Mouse (Mus musculus): ENCODE measurements around the gene Dohh. TPM values are rescaled to one million over a fixed set of nuclear protein-coding genes. Genes with fewer than 3 reads are reported as not detected.

Gene Dohh
- polyA plus RNA-seq, 1 experiment from 2014 or later, result 69.7 TPM

DNA sequence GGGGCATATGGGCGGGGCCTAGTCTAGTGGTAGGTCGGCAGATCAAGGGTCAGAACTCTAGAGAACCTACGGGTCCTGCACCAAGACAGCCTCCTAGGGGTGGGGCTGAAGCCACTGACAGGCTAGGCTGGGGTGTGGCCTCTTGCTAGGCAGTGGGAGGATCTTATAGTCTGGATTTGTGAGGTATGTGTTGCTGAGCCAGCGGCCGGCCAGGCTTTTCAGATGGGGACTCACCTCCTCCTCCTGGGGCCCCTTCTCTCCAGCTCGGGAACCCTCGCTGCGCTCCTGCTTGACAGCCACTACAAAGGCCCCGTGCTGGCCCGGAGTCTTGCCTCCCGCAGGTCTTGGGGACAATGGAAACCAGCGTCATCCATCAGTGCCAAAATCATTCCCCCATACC is 35.1 kb upstream of the Dohh start:
- H3K9me3 ChIP-seq, result no peaks in the 10 kb centered on the region
- 10% methylated on average over 12 of the region's 12 CpGs for WGBS
- H3K27ac ChIP-seq (replicated peaks), result peak overlapping the region; percentile 88
- peaks cover 34% of the 10 kb centered on the region for H3K36me3 ChIP-seq
- no peak for ATAC-seq (ENCODE audit: extremely low read depth, insufficient number of reproducible peaks, low FRiP score, low TSS enrichment)
- H3K4me1 ChIP-seq, result peaks cover 57% of the 10 kb centered on the region
- peak overlapping the region; percentile 92 for H3K4me2 ChIP-seq
- peaks cover 18% of the 10 kb centered on the region for H3K27me3 ChIP-seq (replicated peaks)
- peak overlapping the region; percentile 86 for H3K4me3 ChIP-seq
- peak overlapping the region; percentile 97 for H3K9ac ChIP-seq

GRCm38 (mm10) chr10:81349961-81350350 is 34.3 kb upstream of the Dohh start:
- 2% methylated on average over 29 of the region's 29 CpGs for WGBS
- Histone ChIP-seq H3K4me1 (peaks cover 51% of the 10 kb centered on the region), H3K27me3 (replicated peaks) (peaks cover 11% of the 10 kb centered on the region), H3K27ac (replicated peaks) (peak overlapping the region; percentile 88), H3K4me2 (peak overlapping the region; percentile 92), H3K4me3 (peak overlapping the region; percentile 86), H3K9ac (peak overlapping the region; percentile 97), H3K36me3 (peaks cover 34% of the 10 kb centered on the region), H3K9me3 (no peaks in the 10 kb centered on the region)
- ATAC-seq (ENCODE audit: extremely low read depth, insufficient number of reproducible peaks, low FRiP score, low TSS enrichment), result no peak

GRCm38 (mm10) chr10:81350351-81351063 is 33.7 kb upstream of the Dohh start, which contains the start of gene Hmg20b:
Gene Hmg20b, minus strand, starts transcription at chr10:81350480.
- peak within 1 kb of the TSS; percentile 88 for H3K27ac ChIP-seq (replicated peaks)
- H3K27me3 ChIP-seq (replicated peaks), result peaks cover 6% of the 10 kb centered on the region; the same call in 1 of the 2 replicates
- peak; percentile 91 for ATAC-seq (ENCODE audit: extremely low read depth, insufficient number of reproducible peaks, low FRiP score, low TSS enrichment)
- H3K4me2 ChIP-seq, result peak within 1 kb of the TSS; percentile 92
- peaks cover 29% of the 10 kb centered on the region for H3K36me3 ChIP-seq
- peak within 1 kb of the TSS; percentile 97 for H3K9ac ChIP-seq
- peak within 1 kb of the TSS; percentile 86 for H3K4me3 ChIP-seq
- peaks cover 49% of the 10 kb centered on the region for H3K4me1 ChIP-seq
- no peaks in the 10 kb centered on the region for H3K9me3 ChIP-seq
- WGBS, result under 1% methylated on average over 54 of the region's 54 CpGs

DNA sequence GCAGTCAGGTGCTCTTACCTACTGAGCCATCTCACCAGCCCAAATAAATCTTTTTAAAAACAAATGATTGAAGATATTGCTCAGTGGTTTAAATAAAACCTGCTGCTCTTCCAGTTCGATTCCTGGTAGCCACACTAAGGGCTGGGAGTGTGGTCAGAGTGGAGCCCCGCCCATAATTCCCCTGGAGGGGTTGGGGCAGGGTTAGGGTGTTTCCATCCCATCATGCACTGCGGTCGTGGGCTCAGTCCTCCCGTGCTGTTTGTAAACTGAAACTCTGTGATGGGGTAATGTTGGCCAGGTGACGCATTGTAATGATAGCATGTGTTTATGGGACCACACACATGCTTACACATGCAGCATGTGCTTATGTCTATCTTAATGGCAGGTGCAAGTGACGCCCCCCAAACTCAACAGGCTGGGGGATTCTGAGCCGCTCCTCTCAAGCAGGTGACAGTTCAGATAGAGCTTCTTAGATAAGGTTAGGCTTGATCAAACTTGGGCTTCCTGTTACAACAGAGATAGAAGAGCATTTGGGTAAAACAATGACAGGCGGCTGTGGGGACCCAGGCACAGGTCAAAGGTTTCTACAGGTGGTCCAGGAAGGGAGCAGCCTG is 32.4 kb upstream of the Dohh start:
- ATAC-seq (ENCODE audit: extremely low read depth, insufficient number of reproducible peaks, low FRiP score, low TSS enrichment), result no peak
- H3K27me3 ChIP-seq (replicated peaks), result no peaks in the 10 kb centered on the region
- H3K9me3 ChIP-seq, result no peaks in the 10 kb centered on the region
- peak overlapping the region; percentile 52 for H3K9ac ChIP-seq
- peak overlapping the region; percentile 66 for H3K4me2 ChIP-seq
- peaks cover 18% of the 10 kb centered on the region for H3K36me3 ChIP-seq
- peak overlapping the region; percentile 39; the same call in 1 of the 2 replicates for H3K27ac ChIP-seq (replicated peaks)
- WGBS, result 15% methylated on average over 9 of the region's 9 CpGs
- 0 out of 2 replicates have a peak overlapping the region, but pooled peaks have one; percentile 4 for H3K4me3 ChIP-seq
- peaks cover 47% of the 10 kb centered on the region for H3K4me1 ChIP-seq

DNA sequence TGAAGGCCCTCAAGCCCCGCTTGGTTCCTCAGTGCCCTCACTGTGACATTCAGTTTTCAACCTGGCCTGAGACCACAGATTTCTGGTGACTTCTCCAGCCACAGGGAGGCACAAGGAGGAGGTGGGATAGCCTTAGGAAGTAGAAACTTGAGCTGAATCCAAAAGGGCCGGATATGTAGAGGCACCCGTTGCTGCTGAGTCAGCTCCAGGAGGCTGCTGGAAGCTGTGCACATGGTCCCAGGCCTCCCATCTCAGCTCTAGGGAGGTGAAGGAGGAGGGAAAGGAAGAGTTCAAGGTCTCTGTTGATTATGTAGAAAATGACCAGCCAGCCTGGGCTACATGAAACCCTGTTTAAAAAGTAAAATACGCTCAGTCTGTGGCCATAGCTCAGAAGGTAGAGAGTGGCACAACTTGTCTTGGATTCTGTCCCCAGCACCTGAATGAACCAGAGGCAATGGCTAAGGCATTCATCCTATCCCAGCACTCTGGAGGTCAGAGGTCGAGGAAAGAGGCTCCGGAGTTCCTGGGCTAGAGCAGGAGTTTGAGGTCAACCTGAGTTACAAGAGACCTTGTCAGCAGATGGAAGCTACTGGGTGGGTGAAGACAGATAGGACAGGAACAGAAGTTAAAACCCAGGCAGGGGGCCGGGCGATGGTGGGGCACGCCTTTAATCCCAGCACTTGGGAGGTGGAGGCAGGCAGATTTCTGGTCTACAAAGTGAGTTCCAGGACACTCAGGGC is 29.3 kb upstream of the Dohh start:
- Histone ChIP-seq H3K9me3 (no peaks in the 10 kb centered on the region), H3K9ac (0 out of 2 replicates have a peak overlapping the region, but pooled peaks have one; percentile 28), H3K4me3 (no peak overlapping the region), H3K36me3 (no peaks in the 10 kb centered on the region), H3K4me2 (no peak overlapping the region), H3K27me3 (replicated peaks) (no peaks in the 10 kb centered on the region), H3K27ac (replicated peaks) (no peak overlapping the region), H3K4me1 (peaks cover 42% of the 10 kb centered on the region)
- WGBS, result 56% methylated on average over 9 of the region's 9 CpGs
- ATAC-seq (ENCODE audit: extremely low read depth, insufficient number of reproducible peaks, low FRiP score, low TSS enrichment), result no peak

GRCm38 (mm10) chr10:81355533-81355932 is 28.7 kb upstream of the Dohh start:
- no peak overlapping the region for H3K27ac ChIP-seq (replicated peaks)
- no peaks in the 10 kb centered on the region for H3K9me3 ChIP-seq
- 67% methylated on average over 4 of the region's 4 CpGs for WGBS
- no peak for ATAC-seq (ENCODE audit: extremely low read depth, insufficient number of reproducible peaks, low FRiP score, low TSS enrichment)
- no peak overlapping the region for H3K4me2 ChIP-seq
- H3K9ac ChIP-seq, result no peak overlapping the region
- no peaks in the 10 kb centered on the region for H3K36me3 ChIP-seq
- no peak overlapping the region for H3K4me3 ChIP-seq
- H3K27me3 ChIP-seq (replicated peaks), result no peaks in the 10 kb centered on the region
- H3K4me1 ChIP-seq, result peaks cover 48% of the 10 kb centered on the region

DNA sequence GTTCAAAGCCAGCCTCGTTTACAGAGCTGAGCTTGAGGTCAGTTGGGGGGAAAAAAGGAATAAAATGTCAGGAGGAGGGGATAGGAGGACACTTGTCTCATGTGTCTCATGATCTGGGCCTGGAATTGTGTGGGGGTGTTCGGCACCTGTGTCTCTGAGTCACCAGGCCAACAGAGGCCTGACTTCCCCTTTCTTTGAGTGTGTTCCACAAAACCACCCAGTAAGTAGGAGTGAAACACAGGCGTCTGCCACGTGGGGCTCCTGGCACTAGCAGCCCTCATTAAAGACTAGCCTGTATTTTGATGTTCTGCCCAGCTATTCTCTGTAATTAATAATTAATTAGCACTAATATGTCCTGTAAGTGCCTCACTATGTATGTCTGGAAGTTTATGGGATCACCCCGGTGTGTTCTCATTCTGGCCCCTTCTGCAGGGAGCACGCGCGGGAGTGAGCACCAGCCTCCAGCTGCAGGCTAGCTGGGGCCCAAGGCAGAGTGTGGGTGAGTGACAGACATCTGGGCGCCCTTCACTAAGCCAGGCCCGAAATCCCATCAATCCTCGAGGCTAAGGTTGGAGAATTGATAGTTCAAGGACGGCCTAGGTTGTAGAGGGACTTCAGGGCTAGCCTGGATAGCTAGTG is 27.8 kb upstream of the Dohh start:
- no peak overlapping the region for H3K27ac ChIP-seq (replicated peaks)
- H3K4me1 ChIP-seq, result peaks cover 51% of the 10 kb centered on the region
- H3K9ac ChIP-seq, result peak overlapping the region; percentile 28
- peak overlapping the region; percentile 92 for H3K4me3 ChIP-seq
- ATAC-seq (ENCODE audit: extremely low read depth, insufficient number of reproducible peaks, low FRiP score, low TSS enrichment), result no peak
- H3K9me3 ChIP-seq, result no peaks in the 10 kb centered on the region
- H3K36me3 ChIP-seq, result peaks cover 7% of the 10 kb centered on the region
- 49% methylated on average over 12 of the region's 12 CpGs for WGBS
- H3K4me2 ChIP-seq, result peak overlapping the region; percentile 99
- no peaks in the 10 kb centered on the region for H3K27me3 ChIP-seq (replicated peaks)

- Histone ChIP-seq H3K9ac (peak within 1 kb of the TSS; percentile 96), H3K4me3 (peak within 1 kb of the TSS; percentile 92), H3K27me3 (replicated peaks) (no peaks in the 10 kb centered on the region), H3K4me1 (peaks cover 54% of the 10 kb centered on the region), H3K36me3 (peaks cover 14% of the 10 kb centered on the region), H3K27ac (replicated peaks) (peak within 1 kb of the TSS; percentile 70), H3K9me3 (no peaks in the 10 kb centered on the region), H3K4me2 (peak within 1 kb of the TSS; percentile 99)
- ATAC-seq (ENCODE audit: extremely low read depth, insufficient number of reproducible peaks, low FRiP score, low TSS enrichment), result peak; percentile 83
- whole genome bisulfite sequencing, result 2% methylated on average over 79 of the region's 79 CpGs
Observed at GRCm38 (mm10) chr10:81356991-81357844, 27.0 kb upstream of the Dohh start, which contains the start of gene Mfsd12. Gene Mfsd12, plus strand, starts transcription at chr10:81357491.

DNA sequence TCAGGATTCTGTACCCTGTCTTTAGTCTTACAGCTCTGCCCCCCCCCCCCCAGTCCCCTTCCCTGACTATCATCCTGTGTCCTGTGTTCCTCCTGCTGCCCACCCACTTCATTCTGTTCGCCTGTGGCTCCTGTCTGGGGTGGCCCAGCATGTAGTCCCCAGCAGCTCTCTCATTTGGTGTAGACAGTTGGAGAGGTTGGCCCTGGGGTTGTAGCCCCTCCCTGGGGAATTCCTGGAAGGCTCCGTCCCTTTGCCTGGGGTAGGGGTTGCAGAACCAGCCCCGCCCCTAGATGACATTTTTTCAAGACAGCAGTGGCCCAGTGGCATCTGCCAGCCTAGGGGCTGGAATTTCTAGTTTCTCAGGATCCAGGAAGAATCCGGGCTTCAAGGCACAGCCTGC is 26.0 kb upstream of the Dohh start:
- H3K4me1 ChIP-seq, result peaks cover 63% of the 10 kb centered on the region
- no peaks in the 10 kb centered on the region for H3K27me3 ChIP-seq (replicated peaks)
- peaks cover 18% of the 10 kb centered on the region for H3K36me3 ChIP-seq
- peak overlapping the region; percentile 70 for H3K27ac ChIP-seq (replicated peaks)
- H3K4me2 ChIP-seq, result peak overlapping the region; percentile 99
- WGBS, result 19% methylated on average over 4 of the region's 4 CpGs
- H3K4me3 ChIP-seq, result peak overlapping the region; percentile 92
- ATAC-seq (ENCODE audit: extremely low read depth, insufficient number of reproducible peaks, low FRiP score, low TSS enrichment), result no peak
- H3K9me3 ChIP-seq, result no peaks in the 10 kb centered on the region
- peak overlapping the region; percentile 96 for H3K9ac ChIP-seq

DNA sequence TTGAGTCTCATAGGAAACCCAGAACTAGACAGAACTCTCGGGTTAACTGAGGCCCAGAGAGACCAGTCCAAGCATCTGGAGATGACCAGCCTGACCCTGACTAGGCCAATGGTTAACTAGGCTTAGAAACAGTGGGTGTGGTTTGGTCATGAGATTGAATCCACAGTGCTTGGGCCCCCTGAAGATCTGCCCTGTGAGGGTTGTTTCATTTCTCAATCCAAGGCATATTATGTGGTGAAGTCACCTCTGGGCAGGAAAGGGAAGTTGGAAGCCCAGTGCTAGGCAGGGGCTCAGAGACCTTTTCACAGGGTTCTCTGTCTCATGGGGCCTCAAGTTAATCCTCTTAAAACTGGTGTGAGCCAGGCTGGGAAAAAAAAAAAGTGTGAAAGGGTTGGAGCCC is 25.4 kb upstream of the Dohh start:
- Histone ChIP-seq H3K4me3 (peak overlapping the region; percentile 92), H3K4me1 (peaks cover 70% of the 10 kb centered on the region), H3K36me3 (peaks cover 18% of the 10 kb centered on the region), H3K9ac (peak overlapping the region; percentile 96), H3K27me3 (replicated peaks) (no peaks in the 10 kb centered on the region; the same call in 1 of the 2 replicates), H3K9me3 (no peaks in the 10 kb centered on the region), H3K4me2 (peak overlapping the region; percentile 99), H3K27ac (replicated peaks) (peak overlapping the region; percentile 70)
- 48% methylated on average over 1 of the region's 1 CpGs for WGBS
- ATAC-seq (ENCODE audit: extremely low read depth, insufficient number of reproducible peaks, low FRiP score, low TSS enrichment), result no peak

All from heart, embryonic 13.5 days (tissue).